Mouse (Mus musculus) cerebellum, adult 2 months (tissue): ENCODE results near the gene Mex3d.

Source experiments
- CTCF ChIP-seq: fragments of 200-500 bp; IDR thresholded peaks from 2 replicates; pipeline ENCODE4 v1.5.1; 2011; ENCODE audit warnings: low read depth, mild to moderate bottlenecking, control low read depth, low read length, moderate library complexity, borderline replicate concordance; ENCODE audit not compliant: insufficient read depth
- POLR2A ChIP-seq: fragments of 200-500 bp; IDR thresholded peaks from 2 replicates; pipeline ENCODE4 v1.6.1; 2011; ENCODE audit warnings: low read length, control low read depth, borderline replicate concordance; ENCODE audit not compliant: insufficient read depth

DNA sequence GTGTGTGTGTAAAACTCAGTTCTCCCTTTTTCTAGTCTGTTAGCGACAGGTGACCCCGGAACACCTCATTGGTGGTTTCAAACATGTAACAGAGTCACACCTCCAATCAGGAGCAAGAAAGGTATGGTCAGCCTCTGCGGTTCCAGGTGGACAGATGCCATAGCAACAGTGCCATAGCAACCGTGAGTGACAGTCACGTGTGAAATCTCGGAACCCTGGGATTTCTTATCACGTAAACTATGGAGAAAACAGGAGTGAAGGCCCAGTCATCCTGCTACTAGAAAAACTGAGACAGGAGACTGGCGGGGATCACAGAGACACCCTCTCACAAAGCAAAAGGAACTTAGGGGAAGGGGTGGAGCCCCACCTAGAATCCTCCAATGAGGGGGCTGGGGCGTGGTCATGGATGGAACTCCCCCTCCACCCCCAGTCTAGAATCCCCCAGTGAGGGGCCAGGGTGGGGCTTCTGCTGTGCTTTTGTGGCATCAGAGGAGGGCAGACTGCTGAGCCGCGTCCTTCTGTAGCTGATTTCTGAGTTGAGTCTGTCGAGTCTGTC is 16.0 kb downstream of the Mex3d start:
- no peak for TF ChIP-seq CTCF
- TF ChIP-seq POLR2A = no peak
